Mouse (Mus musculus): ENCODE data around the gene Hacl1.

Hacl1 gene

GRCm38 (mm10) chr14:31574903-31575665 is 66.0 kb downstream of the Hacl1 start:
- DNase-seq (ENCODE audit: low spot score in 2 of 2), result no peak

- peak; percentile 49 to 79 for DNase-seq (ENCODE audit: low spot score in 2 of 2)
These were observed 68.4 kb downstream of the Hacl1 start for GRCm38 (mm10) chr14:31572561-31573175.

GRCm38 (mm10) chr14:31571419-31571818 is 69.7 kb downstream of the Hacl1 start:
- DNase-seq (ENCODE audit: low spot score in 2 of 2), result no peak

- DNase-seq (ENCODE audit: low spot score in 2 of 2), result no peak
These were observed 70.7 kb downstream of the Hacl1 start for GRCm38 (mm10) chr14:31570131-31570951.

GRCm38 (mm10) chr14:31569151-31569631 is 71.9 kb downstream of the Hacl1 start:
- DNase-seq (ENCODE audit: low spot score in 2 of 2), result no peak

GRCm38 (mm10) chr14:31565478-31566212 is 75.4 kb downstream of the Hacl1 start:
- DNase-seq (ENCODE audit: low spot score in 2 of 2), result no peak

GRCm38 (mm10) chr14:31564452-31565179 is 76.5 kb downstream of the Hacl1 start:
- DNase-seq (ENCODE audit: low spot score in 2 of 2), result no peak

- no peak for DNase-seq (ENCODE audit: low spot score in 2 of 2)
These were observed 80.2 kb downstream of the Hacl1 start for GRCm38 (mm10) chr14:31560886-31561285.

- no peak for DNase-seq (ENCODE audit: low spot score in 2 of 2)
These were observed 81.9 kb downstream of the Hacl1 start for GRCm38 (mm10) chr14:31559216-31559615.

- no peak for DNase-seq (ENCODE audit: low spot score in 2 of 2)
These were observed 83.3 kb downstream of the Hacl1 start for GRCm38 (mm10) chr14:31557784-31558183.

- no peak for DNase-seq (ENCODE audit: low spot score in 2 of 2)
These were observed 83.8 kb downstream of the Hacl1 start for GRCm38 (mm10) chr14:31557273-31557672.

- no peak for DNase-seq (ENCODE audit: low spot score in 2 of 2)
These were observed 84.4 kb downstream of the Hacl1 start for GRCm38 (mm10) chr14:31556526-31557260.

GRCm38 (mm10) chr14:31555963-31556434 is 85.1 kb downstream of the Hacl1 start:
- peak in 1 of 2 experiments; percentile 14 for DNase-seq (ENCODE audit: low spot score in 2 of 2)

GRCm38 (mm10) chr14:31555021-31555420 is 86.1 kb downstream of the Hacl1 start:
- no peak for DNase-seq (ENCODE audit: low spot score in 2 of 2)
